Mouse (Mus musculus) bone marrow, adult 2 months (tissue): ENCODE measurements around the gene Rbp1.

ENCODE experiments used
- CTCF ChIP-seq: fragments of 200-500 bp; IDR thresholded peaks from 2 replicates; pipeline ENCODE4 v1.5.1; 2011; ENCODE audit warnings: low read length, control low read depth; ENCODE audit not compliant: control insufficient read depth, insufficient read depth
- POLR2A ChIP-seq: fragments of 200-500 bp; IDR thresholded peaks from 2 replicates; pipeline ENCODE4 v1.6.1; 2011; ENCODE audit warnings: low read depth, mild to moderate bottlenecking, control low read depth, low read length, borderline replicate concordance; ENCODE audit not compliant: control insufficient read depth

DNA sequence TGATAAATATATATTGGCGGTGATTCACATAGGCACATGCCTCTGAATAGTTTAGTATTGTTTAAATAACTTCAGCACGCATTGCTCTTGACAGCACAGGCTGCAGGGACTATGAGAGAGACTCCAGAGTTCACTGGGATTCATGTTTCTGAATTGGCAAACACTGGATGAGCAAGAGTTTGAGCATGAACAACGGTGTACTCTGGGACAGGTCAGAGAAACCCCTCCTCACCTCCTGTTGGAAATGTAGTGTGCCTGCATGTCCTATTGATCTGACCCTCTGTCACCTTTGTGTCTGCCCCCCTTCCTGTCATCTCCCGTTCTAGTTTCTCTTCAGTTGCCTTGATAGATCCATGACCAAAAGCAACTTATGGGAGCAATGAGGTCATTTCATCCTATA lies 7.3 kb upstream of the Rbp1 start:
- TF ChIP-seq POLR2A = no peak
- no peak for TF ChIP-seq CTCF
